Mouse (Mus musculus) testis, adult 2 months (tissue): ENCODE results near the gene Nudt14.

Source experiments
- CTCF ChIP-seq: fragments of 200-500 bp; IDR thresholded peaks from 2 replicates; pipeline ENCODE4 v1.5.1; 2012; ENCODE audit warnings: low read depth, mild to moderate bottlenecking, inconsistent platforms, low read length, moderate library complexity; ENCODE audit not compliant: control insufficient read depth, insufficient read depth, insufficient replicate concordance
- POLR2A ChIP-seq: fragments of 200-500 bp; IDR thresholded peaks from 2 replicates; pipeline ENCODE4 v1.6.1; 2012; ENCODE audit warnings: low read depth, mild to moderate bottlenecking, inconsistent platforms, low read length, moderate library complexity; ENCODE audit not compliant: control insufficient read depth

DNA sequence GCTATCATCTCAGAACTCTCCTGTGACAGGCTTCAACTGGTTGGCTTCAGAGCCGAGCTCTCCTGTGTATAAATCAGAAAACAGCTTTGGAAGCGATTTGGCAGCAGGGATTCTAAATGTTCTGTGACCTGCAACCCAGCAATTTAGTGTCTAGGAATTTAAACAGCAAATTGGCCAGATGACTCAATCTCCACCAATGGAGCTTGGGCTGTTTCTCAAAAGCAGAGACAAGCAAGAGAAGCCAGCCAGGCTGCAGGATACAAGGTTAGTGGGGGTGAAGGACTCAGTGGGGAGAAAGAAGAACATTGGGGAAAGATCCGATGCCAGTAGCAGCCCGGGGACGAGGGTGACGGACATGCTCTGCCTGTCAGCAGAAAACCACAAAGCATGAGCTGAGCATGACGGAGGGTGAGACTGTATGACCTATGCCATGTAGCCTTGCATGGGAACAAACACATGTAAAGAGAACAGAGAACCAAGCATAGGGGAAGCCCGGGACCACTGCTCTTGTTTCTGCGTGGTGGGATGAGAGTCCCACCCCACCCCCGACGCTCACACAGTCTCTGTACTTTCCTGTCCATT, 47.5 kb downstream of the Nudt14 start:
- TF ChIP-seq POLR2A (no peak), CTCF (no peak)
